Mouse (Mus musculus) embryonic fibroblast, embryonic 13.5 days (primary cell): ENCODE results near the gene Il17rd.

Source experiments
- CTCF ChIP-seq: IDR thresholded peaks from 2 replicates; pipeline ENCODE4 v1.5.1; 2011; ENCODE audit warnings: mild to moderate bottlenecking, control low read depth, low read length, moderate library complexity, borderline replicate concordance; ENCODE audit not compliant: insufficient read depth
- POLR2A ChIP-seq: IDR thresholded peaks from 2 replicates; pipeline ENCODE4 v1.6.1; 2011; ENCODE audit warnings: low read depth, mild to moderate bottlenecking, control low read depth, low read length, moderate library complexity

GRCm38 (mm10) chr14:26991622-26992021 is 47.1 kb upstream of the Il17rd start:
- TF ChIP-seq POLR2A (no peak), CTCF (no peak)
